Mouse (Mus musculus) cortical plate, adult 2 months (tissue): ENCODE results near the gene E130309D02Rik.

ENCODE experiments used
- CTCF ChIP-seq: fragments of 200-500 bp; IDR thresholded peaks from 2 replicates; pipeline ENCODE4 v1.5.1; 2011; ENCODE audit warnings: mild to moderate bottlenecking, control low read depth, low read length; ENCODE audit not compliant: insufficient read depth; ENCODE audit errors: extremely low read depth
- POLR2A ChIP-seq: fragments of 200-500 bp; IDR thresholded peaks from 2 replicates; pipeline ENCODE4 v1.6.1; 2011; ENCODE audit warnings: mild to moderate bottlenecking, low read length, control low read depth; ENCODE audit not compliant: insufficient read depth; ENCODE audit errors: extremely low read depth

GRCm38 (mm10) chr5:143309916-143310315 lies 5.2 kb downstream of the E130309D02Rik start:
- TF ChIP-seq POLR2A = no peak
- TF ChIP-seq CTCF = no peak
